Mouse (Mus musculus): ENCODE measurements around the gene Mpv17l. TPM values are rescaled to one million over a fixed set of nuclear protein-coding genes. Genes with fewer than 3 reads are reported as not detected.
A peak's percentile ranks its signal among the peaks of the same experiment; 100 is the strongest.
"Not testable (repeated sequence)": the region's sequence is repeated elsewhere in the genome, so short reads cannot be mapped to it uniquely, and the experiment has no call there.

Gene Mpv17l
- 4.6 and 5.7 TPM in 2 replicates for polyA plus RNA-seq (2015; fragmentation: Nextera tagmentation; extraction: Ambion mirVana)

DNA sequence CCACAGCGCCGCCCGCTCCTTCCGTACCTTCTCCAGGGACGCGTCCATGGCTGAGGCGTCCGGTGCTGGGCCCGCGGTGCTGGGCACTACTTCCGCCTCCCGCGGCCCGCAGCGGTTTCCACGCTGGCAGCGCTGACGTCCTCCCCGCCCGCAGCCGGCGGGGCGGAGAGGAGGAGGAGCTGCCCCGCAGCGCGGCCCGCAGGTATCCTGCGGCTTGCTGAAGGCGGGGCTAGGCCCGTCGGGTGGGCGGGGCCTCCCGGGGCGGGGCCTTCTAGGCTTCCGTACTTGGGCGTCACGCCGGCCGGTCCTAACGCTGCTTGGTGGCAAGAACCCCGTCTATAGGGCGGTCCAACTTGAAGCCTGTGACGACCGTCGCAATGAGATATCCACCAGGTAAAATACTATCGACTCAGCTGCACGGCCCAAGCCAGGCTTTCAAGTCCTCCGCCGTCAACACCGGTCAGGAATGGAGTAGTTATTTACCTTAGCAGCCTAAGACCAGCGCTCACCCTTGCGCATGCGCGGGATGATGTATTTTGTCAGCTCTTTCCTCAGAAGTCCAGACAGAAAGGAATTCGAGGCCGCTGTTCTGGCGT lies at the start of gene Mpv17l, which contains the start of gene Pdxdc1:
Mpv17l (plus strand) TSS at position 274 of the 596 bp plus-strand sequence.
Pdxdc1 (minus strand) TSS at position 244 of the 596 bp plus-strand sequence.
- Histone ChIP-seq H3K9me3 (ENCODE audit: control insufficient read depth, low read length) (no peaks in the 10 kb centered on the region), H3K4me1 (replicated peaks; ENCODE audit: control insufficient read depth, insufficient read depth) (no peaks in the 10 kb centered on the region), H3K4me3 (ENCODE audit: low read depth, low read length) (peak within 1 kb of the TSS; percentile 85), H3K27me3 (ENCODE audit: control insufficient read depth, insufficient read depth, low read length) (no peaks in the 10 kb centered on the region), H3K4me2 (replicated peaks; ENCODE audit: low read depth) (peak within 1 kb of the TSS; percentile 70), H3K27ac (replicated peaks) (peak within 1 kb of the TSS; percentile 95), H3K9ac (ENCODE audit: low read length) (peak within 1 kb of the TSS; percentile 85), H3K36me3 (ENCODE audit: control insufficient read depth, insufficient read depth, low read length) (no peaks in the 10 kb centered on the region)
- DNase-seq (ENCODE audit: low spot score) (peak; percentile 99), ATAC-seq (ENCODE audit: low FRiP score, low TSS enrichment) (peak; percentile 96)
- TF ChIP-seq EP300 (optimal IDR thresholded peaks at IDR 0.05) (no peak), CTCF (IDR thresholded peaks at IDR 0.05; ENCODE audit: low read depth) (no peak; the same call in 1 of the 2 replicates)
- WGBS: under 1% methylated on average over 53 of the region's 57 CpGs

DNA sequence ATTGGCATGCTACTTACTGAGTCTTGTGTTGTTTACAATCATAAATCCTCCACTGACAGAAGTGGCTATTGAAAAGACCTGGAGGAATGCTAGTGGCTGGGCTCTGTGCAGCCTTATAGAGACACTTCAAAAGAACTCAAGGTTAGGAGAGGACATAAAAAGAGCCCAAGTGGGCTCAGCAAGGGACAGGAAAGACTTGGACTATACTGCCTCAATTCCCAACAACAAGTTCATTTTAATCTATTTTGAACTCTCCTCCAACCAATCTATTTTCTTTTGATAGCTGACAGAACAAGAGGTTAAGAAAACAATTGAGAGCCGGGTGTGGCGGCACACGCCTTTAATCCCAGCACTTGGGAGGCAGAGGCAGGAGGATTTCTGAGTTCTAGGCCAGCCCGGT lies 49.1 kb upstream of the Mpv17l start:
- no peak for DNase-seq (ENCODE audit: low spot score)
- ATAC-seq (ENCODE audit: low FRiP score, low TSS enrichment): no peak
- Histone ChIP-seq H3K9me3 (ENCODE audit: control insufficient read depth, low read length) (no peaks in the 10 kb centered on the region), H3K27ac (replicated peaks) (no peak overlapping the region), H3K36me3 (ENCODE audit: control insufficient read depth, insufficient read depth, low read length) (peaks cover 29% of the 10 kb centered on the region), H3K9ac (ENCODE audit: low read length) (no peak overlapping the region), H3K4me2 (replicated peaks; ENCODE audit: low read depth) (no peak overlapping the region), H3K4me3 (ENCODE audit: low read depth, low read length) (no peak overlapping the region), H3K27me3 (ENCODE audit: control insufficient read depth, insufficient read depth, low read length) (no peaks in the 10 kb centered on the region), H3K4me1 (replicated peaks; ENCODE audit: control insufficient read depth, insufficient read depth) (no peaks in the 10 kb centered on the region)
- WGBS: 93% methylated on average over 4 of the region's 4 CpGs
- TF ChIP-seq CTCF (IDR thresholded peaks at IDR 0.05; ENCODE audit: low read depth) (no peak), EP300 (optimal IDR thresholded peaks at IDR 0.05) (no peak)

DNA sequence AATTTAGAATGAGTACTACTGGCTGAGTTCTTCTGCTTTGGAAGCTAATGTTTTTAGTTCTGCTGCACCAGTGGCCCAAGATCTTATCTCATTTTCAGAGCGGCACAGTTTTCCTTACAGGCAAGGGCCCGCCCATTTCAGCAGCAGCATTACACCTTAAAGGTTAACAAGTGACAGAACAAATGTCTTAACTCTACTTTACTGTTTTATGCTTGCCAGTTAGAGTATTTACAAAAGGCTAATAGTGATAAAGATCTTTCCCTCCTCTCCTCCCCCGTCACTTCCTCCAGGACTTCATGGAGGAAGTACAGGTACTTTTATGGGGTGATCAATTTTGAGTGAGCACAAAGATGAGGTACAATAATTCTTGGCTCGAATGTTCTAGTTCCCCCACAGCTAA lies 36.9 kb upstream of the Mpv17l start:
- Histone ChIP-seq H3K9me3 (ENCODE audit: control insufficient read depth, low read length) (no peaks in the 10 kb centered on the region), H3K4me2 (replicated peaks; ENCODE audit: low read depth) (no peak overlapping the region), H3K4me3 (ENCODE audit: low read depth, low read length) (no peak overlapping the region), H3K36me3 (ENCODE audit: control insufficient read depth, insufficient read depth, low read length) (peaks cover 10% of the 10 kb centered on the region), H3K4me1 (replicated peaks; ENCODE audit: control insufficient read depth, insufficient read depth) (no peaks in the 10 kb centered on the region), H3K9ac (ENCODE audit: low read length) (no peak overlapping the region), H3K27ac (replicated peaks) (peak overlapping the region; percentile 53; the same call in 1 of the 2 replicates), H3K27me3 (ENCODE audit: control insufficient read depth, insufficient read depth, low read length) (no peaks in the 10 kb centered on the region)
- WGBS: 41% methylated on average over 4 of the region's 4 CpGs
- DNase-seq (ENCODE audit: low spot score): no peak
- peak; percentile 48; the same call in 1 of the 2 replicates for ATAC-seq (ENCODE audit: low FRiP score, low TSS enrichment)
- TF ChIP-seq EP300 (optimal IDR thresholded peaks at IDR 0.05): no peak
- no peak for TF ChIP-seq CTCF (IDR thresholded peaks at IDR 0.05; ENCODE audit: low read depth)

DNA sequence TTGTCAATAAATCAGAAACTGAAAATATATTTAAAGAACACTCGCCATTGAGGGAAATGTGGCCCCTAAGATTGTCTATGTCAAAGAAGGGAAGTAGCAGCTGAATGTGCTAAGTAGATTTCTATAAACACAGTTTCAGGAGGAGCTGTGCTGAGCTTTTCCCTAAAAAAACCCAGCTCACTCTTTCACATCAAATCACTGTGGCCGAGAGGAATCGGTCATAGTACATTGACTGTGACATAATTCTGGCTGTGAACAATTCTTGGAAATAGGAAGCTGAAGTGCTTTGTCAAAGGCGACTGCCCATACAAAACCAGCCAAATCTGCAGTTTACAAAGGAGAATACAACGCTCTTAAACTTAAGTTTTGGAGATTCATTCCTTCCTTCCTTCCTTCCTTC lies 36.3 kb upstream of the Mpv17l start:
- H3K4me1 ChIP-seq (replicated peaks; ENCODE audit: control insufficient read depth, insufficient read depth): no peaks in the 10 kb centered on the region
- no peaks in the 10 kb centered on the region for H3K9me3 ChIP-seq (ENCODE audit: control insufficient read depth, low read length)
- no peak for TF ChIP-seq CTCF (IDR thresholded peaks at IDR 0.05; ENCODE audit: low read depth)
- no peak for TF ChIP-seq EP300 (optimal IDR thresholded peaks at IDR 0.05)
- H3K36me3 ChIP-seq (ENCODE audit: control insufficient read depth, insufficient read depth, low read length): peaks cover 10% of the 10 kb centered on the region
- ATAC-seq (ENCODE audit: low FRiP score, low TSS enrichment) (no peak), DNase-seq (ENCODE audit: low spot score) (no peak)
- 53% methylated on average over 5 of the region's 5 CpGs for WGBS
- no peak overlapping the region for H3K4me3 ChIP-seq (ENCODE audit: low read depth, low read length)
- H3K4me2 ChIP-seq (replicated peaks; ENCODE audit: low read depth): no peak overlapping the region
- H3K27ac ChIP-seq (replicated peaks): peak overlapping the region; percentile 53; the same call in 1 of the 2 replicates
- H3K9ac ChIP-seq (ENCODE audit: low read length): no peak overlapping the region
- no peaks in the 10 kb centered on the region for H3K27me3 ChIP-seq (ENCODE audit: control insufficient read depth, insufficient read depth, low read length)

DNA sequence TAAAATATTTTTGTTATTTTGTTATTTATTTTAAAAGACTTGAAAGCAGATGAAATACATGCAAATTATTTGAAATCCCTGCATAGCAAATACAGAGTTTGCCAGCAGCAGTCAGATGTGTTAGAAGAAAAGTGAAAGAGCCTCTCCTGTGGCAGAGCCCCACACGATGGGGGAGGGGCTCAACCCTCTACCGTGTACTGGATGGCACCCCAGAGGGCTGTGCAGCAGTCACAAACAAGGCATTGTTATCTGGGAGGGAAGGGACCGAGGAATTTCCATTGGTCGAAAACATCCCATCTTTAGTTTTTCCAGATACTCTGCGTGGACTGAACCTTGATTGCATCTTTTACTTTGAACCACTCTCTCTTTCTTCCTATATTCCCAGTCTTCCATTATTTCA lies 35.6 kb upstream of the Mpv17l start:
- WGBS: 55% methylated on average over 5 of the region's 5 CpGs
- H3K4me2 ChIP-seq (replicated peaks; ENCODE audit: low read depth); ATAC-seq (ENCODE audit: low FRiP score, low TSS enrichment); H3K27me3 ChIP-seq (ENCODE audit: control insufficient read depth, insufficient read depth, low read length); DNase-seq (ENCODE audit: low spot score); H3K9ac ChIP-seq (ENCODE audit: low read length); H3K27ac ChIP-seq (replicated peaks); H3K4me3 ChIP-seq (ENCODE audit: low read depth, low read length); H3K9me3 ChIP-seq (ENCODE audit: control insufficient read depth, low read length); H3K4me1 ChIP-seq (replicated peaks; ENCODE audit: control insufficient read depth, insufficient read depth): not testable (repeated sequence)
- peaks cover 14% of the 10 kb centered on the region for H3K36me3 ChIP-seq (ENCODE audit: control insufficient read depth, insufficient read depth, low read length)

DNA sequence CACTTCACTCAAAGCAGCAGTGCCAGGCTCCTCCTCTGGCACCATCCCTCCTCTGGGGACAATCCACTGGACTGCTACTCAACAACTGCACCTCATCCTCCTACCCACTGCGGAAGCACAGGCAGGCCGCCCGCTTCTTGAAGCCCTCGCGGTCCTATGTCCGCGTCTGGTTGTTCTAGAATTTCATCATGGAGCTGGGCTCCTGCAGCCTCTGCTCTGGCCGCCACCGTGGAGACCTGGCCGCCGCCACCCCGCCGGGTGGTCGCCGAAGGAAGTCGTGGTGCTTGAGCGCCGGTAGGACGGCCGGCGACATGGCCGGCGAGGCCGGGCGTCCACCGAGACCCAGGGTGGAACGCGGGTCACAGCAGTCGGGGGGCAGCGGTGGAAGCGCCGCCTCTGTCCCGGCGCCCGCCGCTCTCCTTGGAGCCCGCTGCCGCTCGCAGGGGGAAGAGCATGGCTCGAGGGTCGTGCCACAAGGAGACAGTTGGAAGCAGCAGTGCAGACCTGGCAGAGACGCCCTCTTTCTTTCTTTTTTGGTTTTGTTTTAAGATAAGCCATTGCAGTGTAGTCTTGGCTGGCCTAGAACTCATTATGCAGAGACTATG lies 34.9 kb upstream of the Mpv17l start:
- no peak overlapping the region for H3K4me3 ChIP-seq (ENCODE audit: low read depth, low read length)
- TF ChIP-seq CTCF (IDR thresholded peaks at IDR 0.05; ENCODE audit: low read depth) (no peak), EP300 (optimal IDR thresholded peaks at IDR 0.05) (no peak)
- no peak for ATAC-seq (ENCODE audit: low FRiP score, low TSS enrichment)
- no peaks in the 10 kb centered on the region for H3K9me3 ChIP-seq (ENCODE audit: control insufficient read depth, low read length)
- H3K36me3 ChIP-seq (ENCODE audit: control insufficient read depth, insufficient read depth, low read length): peaks cover 15% of the 10 kb centered on the region
- DNase-seq (ENCODE audit: low spot score): no peak
- H3K4me2 ChIP-seq (replicated peaks; ENCODE audit: low read depth): no peak overlapping the region
- H3K9ac ChIP-seq (ENCODE audit: low read length): no peak overlapping the region
- no peak overlapping the region for H3K27ac ChIP-seq (replicated peaks)
- 48% methylated on average over 42 of the region's 42 CpGs for WGBS
- H3K27me3 ChIP-seq (ENCODE audit: control insufficient read depth, insufficient read depth, low read length): no peaks in the 10 kb centered on the region
- H3K4me1 ChIP-seq (replicated peaks; ENCODE audit: control insufficient read depth, insufficient read depth): no peaks in the 10 kb centered on the region
